Mouse (Mus musculus): ENCODE data around the gene Plcxd2.

GRCm38 (mm10) chr16:45990901-45991676, 18.9 kb downstream of the Plcxd2 start:
- TF ChIP-seq CTCF (IDR thresholded peaks at IDR 0.05; ENCODE audit: borderline replicate concordance, insufficient read depth, low read depth, low read length) (peak; percentile 17; the same call in 1 of the 2 replicates), POLR2A (IDR thresholded peaks at IDR 0.05; ENCODE audit: borderline replicate concordance, insufficient read depth, low read length) (no peak)
